Mouse (Mus musculus): Measurements from ENCODE around the gene Gm2115. TPM values are rescaled to one million over a fixed set of nuclear protein-coding genes. Genes with fewer than 3 reads are reported as not detected.

The Gm2115 gene
- polyA plus RNA-seq (2014; fragmentation: Illumina TruSeq; extraction: RNeasy Lipid Tissue Mini Kit (QIAGEN cat#74804); ENCODE audit: insufficient read depth, low read depth, low replicate concordance): 0.48 TPM

DNA sequence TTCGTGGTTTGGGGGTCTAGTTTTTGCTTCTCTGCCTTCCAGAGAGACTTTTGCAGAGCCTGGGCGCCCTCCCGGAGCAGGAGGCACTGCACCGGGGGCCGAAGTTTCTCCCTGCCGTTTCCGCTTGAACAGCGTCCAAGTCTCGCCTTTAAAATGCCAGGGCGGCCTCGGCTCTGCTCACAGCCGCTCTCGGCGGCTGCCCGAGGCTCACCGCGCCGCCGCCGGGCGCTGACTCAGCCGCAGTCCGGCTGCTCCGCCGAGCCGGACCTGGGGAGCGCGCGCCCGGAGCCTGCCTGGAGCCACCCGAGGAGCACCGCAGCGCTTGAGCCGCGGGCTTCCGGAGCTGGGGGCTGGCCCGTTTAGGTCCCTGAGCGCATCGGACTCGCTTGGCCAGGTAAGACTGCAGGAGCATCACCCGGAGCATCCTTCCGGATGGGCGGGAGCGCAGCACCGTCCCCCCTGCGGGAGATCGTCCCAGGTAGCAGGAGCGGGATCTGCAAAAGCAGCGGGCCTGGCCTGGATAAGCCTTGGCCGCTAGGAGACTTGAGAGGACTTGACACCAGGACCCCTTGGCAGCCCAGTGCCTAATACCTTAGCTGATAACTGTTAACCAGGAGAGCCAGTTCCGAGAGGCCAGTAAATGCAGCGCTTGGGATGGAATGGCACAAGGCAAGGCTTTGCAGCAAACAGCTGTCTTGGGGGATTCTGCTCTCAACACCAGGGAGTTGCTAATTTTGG is at the start of gene Gm2115:
Gene Gm2115, plus strand, starts transcription at position 159 of the 738 bp plus-strand sequence.

DNA sequence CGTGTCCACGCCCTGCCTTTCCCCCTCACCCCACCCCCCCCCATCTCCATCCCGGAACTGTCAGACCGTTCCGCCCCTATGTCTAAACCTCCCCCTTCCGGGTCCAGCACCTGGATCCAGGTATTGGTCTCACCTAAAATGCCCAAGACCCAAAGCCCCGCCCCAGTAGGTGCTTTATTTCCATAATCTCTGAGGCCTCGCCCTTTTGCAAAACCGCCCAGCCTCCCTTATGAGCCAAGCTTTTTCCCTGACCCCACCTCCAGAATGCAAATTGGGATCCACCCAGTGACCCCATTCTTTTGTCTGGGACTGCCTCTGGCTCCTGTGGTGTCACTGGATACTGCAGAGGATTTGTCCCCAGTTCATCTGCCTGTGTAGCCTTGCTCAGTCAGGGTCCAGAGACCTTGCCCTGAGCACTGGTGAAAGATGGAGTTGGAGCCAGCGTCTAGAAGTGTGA is 77.6 kb downstream of the Gm2115 start, which contains the start of gene Fah:
Gene Fah, minus strand, starts transcription at position 430 of the 457 bp plus-strand sequence.

Other genes starting within 250 kb of the Gm2115 start
- gene Arnt2, start 118.8 kb upstream of the Gm2115 start, polyA plus RNA-seq (2014; fragmentation: Illumina TruSeq; extraction: RNeasy Lipid Tissue Mini Kit (QIAGEN cat#74804); ENCODE audit: insufficient read depth, low read depth, low replicate concordance): 0.31 TPM
- gene Fah, start 77.8 kb downstream of the Gm2115 start, polyA plus RNA-seq (2014; fragmentation: Illumina TruSeq; extraction: RNeasy Lipid Tissue Mini Kit (QIAGEN cat#74804); ENCODE audit: insufficient read depth, low read depth, low replicate concordance): 21.0 TPM
- gene Zfand6, start 161.0 kb downstream of the Gm2115 start, polyA plus RNA-seq (2014; fragmentation: Illumina TruSeq; extraction: RNeasy Lipid Tissue Mini Kit (QIAGEN cat#74804); ENCODE audit: insufficient read depth, low read depth, low replicate concordance): 87.7 TPM